Mouse (Mus musculus): ENCODE results near the gene Ankrd33. TPM values are rescaled to one million over a fixed set of nuclear protein-coding genes. Genes with fewer than 3 reads are reported as not detected.
A peak's percentile ranks its signal among the peaks of the same experiment; 100 is the strongest.

Ankrd33 gene
- polyA plus RNA-seq, 1 experiment from 2014 or later = not detected

GRCm38 (mm10) chr15:101084499-101084898, 31.1 kb upstream of the Ankrd33 start:
- H3K4me1 ChIP-seq (ENCODE audit: insufficient read depth) = peaks cover 8% of the 10 kb centered on the region; the same call in 1 of the 2 replicates
- no peak for DNase-seq
- ATAC-seq (ENCODE audit: insufficient read depth) = no peak
- no peaks in the 10 kb centered on the region for H3K27me3 ChIP-seq (ENCODE audit: insufficient read depth, low read length)
- no peaks in the 10 kb centered on the region for H3K9me3 ChIP-seq (ENCODE audit: low read depth, low read length)
- H3K9ac ChIP-seq = no peak overlapping the region
- WGBS = 62% methylated on average over 10 of the region's 10 CpGs
- TF ChIP-seq CTCF (IDR thresholded peaks at IDR 0.05; ENCODE audit: low read depth) = no peak
- H3K36me3 ChIP-seq (ENCODE audit: insufficient read depth) = no peaks in the 10 kb centered on the region
- H3K4me2 ChIP-seq = no peak overlapping the region
- no peak overlapping the region for H3K4me3 ChIP-seq (ENCODE audit: low read depth, low read length)
- H3K27ac ChIP-seq (ENCODE audit: low read depth) = no peak overlapping the region

GRCm38 (mm10) chr15:101086451-101086850, 29.1 kb upstream of the Ankrd33 start:
- Histone ChIP-seq H3K4me1 (ENCODE audit: insufficient read depth) (peaks cover 8% of the 10 kb centered on the region; the same call in 1 of the 2 replicates), H3K9ac (no peak overlapping the region; the same call in 1 of the 2 replicates), H3K36me3 (ENCODE audit: insufficient read depth) (no peaks in the 10 kb centered on the region), H3K4me2 (no peak overlapping the region), H3K27ac (ENCODE audit: low read depth) (no peak overlapping the region), H3K27me3 (ENCODE audit: insufficient read depth, low read length) (no peaks in the 10 kb centered on the region), H3K9me3 (ENCODE audit: low read depth, low read length) (no peaks in the 10 kb centered on the region), H3K4me3 (ENCODE audit: low read depth, low read length) (no peak overlapping the region)
- ATAC-seq (ENCODE audit: insufficient read depth) (no peak), DNase-seq (no peak)
- WGBS = 59% methylated on average over 9 of the region's 9 CpGs
- no peak for TF ChIP-seq CTCF (IDR thresholded peaks at IDR 0.05; ENCODE audit: low read depth)

DNA sequence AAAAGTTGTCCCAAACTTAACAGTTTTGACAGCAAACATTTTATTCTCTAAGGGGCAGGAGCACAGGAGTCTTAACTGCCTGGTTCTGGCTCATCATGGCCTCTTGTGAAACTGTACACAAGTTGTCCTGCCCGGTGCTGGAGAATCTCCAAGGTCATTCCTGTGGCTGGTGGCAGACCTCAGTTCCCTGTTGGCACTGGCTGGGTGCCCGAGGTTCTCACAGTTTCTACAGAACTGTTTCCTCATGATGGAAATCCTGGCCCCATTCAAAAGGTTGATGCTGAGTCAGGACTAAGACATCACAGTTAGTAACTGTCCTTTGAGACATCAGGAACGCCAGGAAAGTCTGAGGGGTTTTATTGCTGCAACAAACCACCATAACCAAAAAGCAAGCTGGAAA, 28.6 kb upstream of the Ankrd33 start:
- H3K4me3 ChIP-seq (ENCODE audit: low read depth, low read length) = no peak overlapping the region
- H3K36me3 ChIP-seq (ENCODE audit: insufficient read depth) = no peaks in the 10 kb centered on the region
- H3K9ac ChIP-seq = no peak overlapping the region; the same call in 1 of the 2 replicates
- TF ChIP-seq CTCF (IDR thresholded peaks at IDR 0.05; ENCODE audit: low read depth) = no peak
- H3K27ac ChIP-seq (ENCODE audit: low read depth) = no peak overlapping the region
- H3K9me3 ChIP-seq (ENCODE audit: low read depth, low read length) = no peaks in the 10 kb centered on the region
- peaks cover 5% of the 10 kb centered on the region; the same call in 1 of the 2 replicates for H3K4me1 ChIP-seq (ENCODE audit: insufficient read depth)
- H3K27me3 ChIP-seq (ENCODE audit: insufficient read depth, low read length) = 0 out of 2 replicates have a peak, but pooled peaks cover 2% of the 10 kb centered on the region
- ATAC-seq (ENCODE audit: insufficient read depth) (no peak), DNase-seq (no peak)
- no peak overlapping the region for H3K4me2 ChIP-seq
- 61% methylated on average over 3 of the region's 3 CpGs for WGBS

GRCm38 (mm10) chr15:101088291-101088690, 27.3 kb upstream of the Ankrd33 start:
- 47% methylated on average over 4 of the region's 4 CpGs for WGBS
- H3K9me3 ChIP-seq (ENCODE audit: low read depth, low read length) = no peaks in the 10 kb centered on the region
- H3K36me3 ChIP-seq (ENCODE audit: insufficient read depth) = no peaks in the 10 kb centered on the region
- 0 out of 2 replicates have a peak, but pooled peaks cover 3% of the 10 kb centered on the region for H3K27me3 ChIP-seq (ENCODE audit: insufficient read depth, low read length)
- ATAC-seq (ENCODE audit: insufficient read depth) = no peak
- no peak for DNase-seq
- TF ChIP-seq CTCF (IDR thresholded peaks at IDR 0.05; ENCODE audit: low read depth) = no peak
- H3K27ac ChIP-seq (ENCODE audit: low read depth) = no peak overlapping the region
- no peak overlapping the region for H3K9ac ChIP-seq
- no peaks in the 10 kb centered on the region for H3K4me1 ChIP-seq (ENCODE audit: insufficient read depth)
- H3K4me2 ChIP-seq = no peak overlapping the region
- H3K4me3 ChIP-seq (ENCODE audit: low read depth, low read length) = no peak overlapping the region

- H3K9me3 ChIP-seq (ENCODE audit: low read depth, low read length) = no peaks in the 10 kb centered on the region
- no peaks in the 10 kb centered on the region for H3K4me1 ChIP-seq (ENCODE audit: insufficient read depth)
- 0 out of 2 replicates have a peak, but pooled peaks cover 3% of the 10 kb centered on the region for H3K27me3 ChIP-seq (ENCODE audit: insufficient read depth, low read length)
- WGBS = 88% methylated on average over 8 of the region's 8 CpGs
- no peak for DNase-seq
- no peak overlapping the region for H3K9ac ChIP-seq
- TF ChIP-seq CTCF (IDR thresholded peaks at IDR 0.05; ENCODE audit: low read depth) = no peak
- no peaks in the 10 kb centered on the region for H3K36me3 ChIP-seq (ENCODE audit: insufficient read depth)
- no peak overlapping the region for H3K27ac ChIP-seq (ENCODE audit: low read depth)
- no peak for ATAC-seq (ENCODE audit: insufficient read depth)
- no peak overlapping the region for H3K4me2 ChIP-seq
- no peak overlapping the region for H3K4me3 ChIP-seq (ENCODE audit: low read depth, low read length)
These were observed 24.0 kb upstream of the Ankrd33 start for GRCm38 (mm10) chr15:101091551-101091950.

DNA sequence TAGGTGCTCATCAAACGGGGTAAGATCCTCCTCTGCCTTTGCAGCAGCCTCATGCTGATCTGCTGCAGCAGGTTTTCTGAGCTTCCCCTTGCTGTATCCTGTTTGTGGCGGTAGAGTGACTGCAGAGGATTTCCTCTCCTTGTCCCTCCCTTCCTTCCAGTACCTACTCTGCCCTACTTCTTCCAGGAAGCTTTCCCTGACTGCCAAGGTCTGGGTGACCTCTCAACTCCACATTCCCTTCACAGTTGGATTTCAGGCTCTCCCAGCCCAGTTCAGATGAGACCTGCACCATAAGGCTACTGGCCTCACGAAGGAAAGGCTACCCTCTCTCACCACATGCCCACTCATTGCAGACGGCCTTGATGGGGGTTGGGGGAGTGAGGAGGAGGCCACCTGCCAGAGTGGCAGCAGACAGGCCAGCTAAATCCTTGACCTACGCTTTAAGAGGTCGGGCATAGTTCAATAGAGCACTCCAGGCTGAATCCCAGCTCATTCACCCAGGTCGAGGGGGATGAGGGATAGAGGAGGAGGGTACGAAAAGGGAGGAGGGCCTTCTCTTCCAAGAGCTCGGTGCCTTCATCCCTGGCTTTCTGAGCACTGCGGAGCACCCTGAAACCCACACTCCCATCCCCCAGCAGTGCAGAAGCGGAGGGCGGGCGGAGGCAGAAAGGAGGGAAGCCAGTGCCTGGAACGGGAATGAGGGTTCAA, 23.3 kb upstream of the Ankrd33 start:
- 46% methylated on average over 14 of the region's 14 CpGs for WGBS
- DNase-seq (no peak), ATAC-seq (ENCODE audit: insufficient read depth) (no peak)
- H3K27ac ChIP-seq (ENCODE audit: low read depth) = no peak overlapping the region
- no peak overlapping the region for H3K9ac ChIP-seq
- H3K4me3 ChIP-seq (ENCODE audit: low read depth, low read length) = no peak overlapping the region
- no peaks in the 10 kb centered on the region for H3K4me1 ChIP-seq (ENCODE audit: insufficient read depth)
- no peaks in the 10 kb centered on the region for H3K9me3 ChIP-seq (ENCODE audit: low read depth, low read length)
- H3K27me3 ChIP-seq (ENCODE audit: insufficient read depth, low read length) = 0 out of 2 replicates have a peak, but pooled peaks cover 3% of the 10 kb centered on the region
- H3K36me3 ChIP-seq (ENCODE audit: insufficient read depth) = no peaks in the 10 kb centered on the region
- no peak for TF ChIP-seq CTCF (IDR thresholded peaks at IDR 0.05; ENCODE audit: low read depth)
- no peak overlapping the region; the same call in 1 of the 2 replicates for H3K4me2 ChIP-seq

- no peak overlapping the region for H3K4me3 ChIP-seq (ENCODE audit: low read depth, low read length)
- DNase-seq = peak; percentile 52
- no peak overlapping the region for H3K9ac ChIP-seq
- WGBS = 32% methylated on average over 25 of the region's 25 CpGs
- H3K4me2 ChIP-seq = no peak overlapping the region; the same call in 1 of the 2 replicates
- 0 out of 2 replicates have a peak, but pooled peaks cover 3% of the 10 kb centered on the region for H3K27me3 ChIP-seq (ENCODE audit: insufficient read depth, low read length)
- peaks cover under 1% of the 10 kb centered on the region; the same call in 1 of the 2 replicates for H3K4me1 ChIP-seq (ENCODE audit: insufficient read depth)
- H3K9me3 ChIP-seq (ENCODE audit: low read depth, low read length) = no peaks in the 10 kb centered on the region
- H3K36me3 ChIP-seq (ENCODE audit: insufficient read depth) = no peaks in the 10 kb centered on the region
- peak; percentile 67 for ATAC-seq (ENCODE audit: insufficient read depth)
- H3K27ac ChIP-seq (ENCODE audit: low read depth) = no peak overlapping the region
- no peak for TF ChIP-seq CTCF (IDR thresholded peaks at IDR 0.05; ENCODE audit: low read depth)
These were observed 22.5 kb upstream of the Ankrd33 start for GRCm38 (mm10) chr15:101092829-101093648.

Measured in lung, embryonic 14.5 days (tissue).